Mouse (Mus musculus): ENCODE results near the gene Ear6. TPM values are rescaled to one million over a fixed set of nuclear protein-coding genes. Genes with fewer than 3 reads are reported as not detected.
"Not testable (repeated sequence)": the region's sequence is repeated elsewhere in the genome, so short reads cannot be mapped to it uniquely, and the experiment has no call there.

The Ear6 gene
- not detected for polyA plus RNA-seq (2021)

DNA sequence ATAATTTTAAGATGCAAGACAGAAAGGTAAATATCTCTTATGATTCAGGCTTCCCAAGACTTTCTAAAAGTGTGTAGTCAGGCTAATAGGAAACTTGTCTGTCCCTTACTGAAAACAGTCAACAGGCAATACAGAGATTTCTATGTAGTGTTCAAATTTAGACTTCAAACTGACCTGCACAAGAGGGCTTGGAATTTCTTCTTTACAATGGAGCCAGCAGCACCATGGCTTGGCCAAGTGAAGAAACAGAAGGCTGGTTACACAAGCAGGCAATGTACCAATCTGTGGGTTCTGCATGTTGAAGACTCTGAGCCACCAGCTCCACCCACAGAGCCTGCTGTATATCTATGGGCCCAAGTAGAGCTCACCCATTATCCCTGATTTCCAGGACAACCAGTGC is at the start of gene Ear6:
TSS of gene Ear6 (plus strand) at position 301 of the 400 bp plus-strand sequence.
- no peak for ATAC-seq
- TF ChIP-seq CTCF (IDR thresholded peaks at IDR 0.05): no peak
- ChIA-PET CTCF (interaction anchor here (0.6 kb wide), 1 partner anchor 21 kb away, joined by 3 read pairs; no protein-coding TSS in a partner anchor), POLR2A (no interaction called here)
- DNase-seq (ENCODE audit: low read depth, low spot score): no peak
- in situ Hi-C loops (cut with MboI; ENCODE audit: low pct_unique_long_range_greater_than_20kb): loop anchor here (10.0 kb wide), 1 partner anchor 569 kb away; no protein-coding TSS in a partner anchor
- H3K27me3 ChIP-seq: no peaks in the 10 kb centered on the region

DNA sequence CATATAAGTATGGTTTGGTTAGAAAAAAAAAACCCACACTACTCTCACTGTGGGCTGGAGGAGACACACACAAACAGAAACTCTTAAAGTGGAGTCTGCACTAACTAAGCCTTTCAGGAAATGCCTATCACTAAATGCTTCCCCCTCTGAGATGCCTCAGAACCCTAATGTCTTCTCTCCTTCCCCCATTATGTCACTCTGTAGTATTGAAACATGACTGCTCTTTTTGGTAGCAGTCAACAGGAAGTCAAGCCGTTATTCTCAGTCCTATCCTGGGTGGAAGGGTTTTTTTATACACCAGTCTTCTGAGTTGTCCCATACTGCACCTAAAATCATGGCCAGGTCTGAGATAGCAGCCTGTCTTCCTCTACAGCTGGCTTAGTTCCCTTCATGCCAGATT is 26.9 kb upstream of the Ear6 start:
- ChIA-PET POLR2A (no interaction called here), CTCF (no interaction called here)
- DNase-seq (ENCODE audit: low read depth, low spot score): no peak
- TF ChIP-seq CTCF (IDR thresholded peaks at IDR 0.05): no peak
- ATAC-seq: no peak
- in situ Hi-C loops (cut with MboI; ENCODE audit: low pct_unique_long_range_greater_than_20kb): no loop called here
- H3K27me3 ChIP-seq: no peaks in the 10 kb centered on the region

DNA sequence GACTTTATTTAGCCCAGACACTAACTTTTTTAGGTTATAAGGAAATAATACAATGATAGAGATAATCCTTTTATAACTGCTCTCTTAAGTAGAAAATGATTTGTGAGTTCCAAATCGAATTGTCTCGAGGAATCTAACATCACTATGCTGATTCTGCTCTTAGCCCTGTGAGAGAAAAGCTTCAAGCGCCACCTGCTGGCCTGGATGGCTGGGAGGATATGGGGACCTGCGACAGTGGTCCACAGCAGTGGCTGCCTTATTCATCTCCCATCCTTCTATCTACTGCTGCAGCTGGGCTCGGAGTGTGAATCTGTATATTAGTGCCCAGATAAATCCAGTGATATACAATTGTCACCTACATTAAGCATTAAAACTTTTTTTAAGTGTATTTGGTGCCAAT is 25.7 kb upstream of the Ear6 start:
- in situ Hi-C loops (cut with MboI; ENCODE audit: low pct_unique_long_range_greater_than_20kb); CTCF ChIA-PET: not testable (repeated sequence)
- ATAC-seq: peak; percentile 79

DNA sequence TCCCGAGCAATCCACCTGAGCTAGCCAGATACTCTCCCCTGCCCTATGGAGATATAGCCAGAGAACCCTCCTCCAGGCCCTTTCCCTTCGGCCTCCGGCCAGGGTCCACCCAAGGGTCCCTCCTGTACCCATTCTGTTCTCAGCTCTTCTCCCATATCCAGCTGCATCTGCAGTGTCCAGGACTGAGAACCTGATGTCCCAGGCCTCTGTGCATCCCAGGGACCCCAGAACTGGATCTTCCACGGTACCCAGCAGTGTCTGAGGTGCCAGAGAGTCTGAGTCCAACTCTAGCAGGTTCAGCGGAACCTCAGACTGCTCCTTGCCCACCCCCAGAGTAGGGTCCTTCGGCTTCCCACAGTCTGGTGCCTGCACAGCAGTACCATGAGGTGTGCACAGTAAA is 24.3 kb upstream of the Ear6 start:
- in situ Hi-C loops (cut with MboI; ENCODE audit: low pct_unique_long_range_greater_than_20kb): no loop called here
- ChIA-PET CTCF (no interaction called here), POLR2A (no interaction called here)
- DNase-seq (ENCODE audit: low read depth, low spot score): no peak
- H3K27me3 ChIP-seq: no peaks in the 10 kb centered on the region
- TF ChIP-seq CTCF (IDR thresholded peaks at IDR 0.05): no peak
- no peak for ATAC-seq

More for the DNA sequence above, 25.7 kb upstream of the Ear6 start:
- DNase-seq (ENCODE audit: low read depth, low spot score); POLR2A ChIA-PET; H3K27me3 ChIP-seq: not testable (repeated sequence)
- TF ChIP-seq CTCF (IDR thresholded peaks at IDR 0.05): peak; percentile 36

DNA sequence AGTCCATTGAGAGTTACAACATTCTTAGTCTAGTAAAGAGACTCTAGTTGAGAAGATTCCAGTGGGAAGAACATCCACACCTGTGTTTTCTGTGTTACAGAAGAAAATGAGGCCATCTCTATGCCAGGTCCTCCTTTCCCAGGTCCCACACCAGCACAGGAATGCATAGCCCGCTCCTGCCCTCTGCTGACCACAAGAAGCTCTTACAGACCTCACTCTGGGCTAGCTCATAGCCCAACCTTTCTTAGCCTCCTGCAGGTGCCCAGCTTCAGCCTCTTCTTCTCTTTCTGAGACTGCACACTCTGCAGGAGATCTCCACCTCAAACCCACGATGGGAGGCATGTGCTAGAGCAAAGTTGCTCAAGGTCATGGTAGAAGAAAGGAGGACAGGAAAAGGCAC is 15.0 kb upstream of the Ear6 start:
- H3K27me3 ChIP-seq; POLR2A ChIA-PET; DNase-seq (ENCODE audit: low read depth, low spot score); CTCF ChIA-PET; in situ Hi-C loops (cut with MboI; ENCODE audit: low pct_unique_long_range_greater_than_20kb): not testable (repeated sequence)
- peak; percentile 71 for ATAC-seq
- TF ChIP-seq CTCF (IDR thresholded peaks at IDR 0.05): peak; percentile 18

DNA sequence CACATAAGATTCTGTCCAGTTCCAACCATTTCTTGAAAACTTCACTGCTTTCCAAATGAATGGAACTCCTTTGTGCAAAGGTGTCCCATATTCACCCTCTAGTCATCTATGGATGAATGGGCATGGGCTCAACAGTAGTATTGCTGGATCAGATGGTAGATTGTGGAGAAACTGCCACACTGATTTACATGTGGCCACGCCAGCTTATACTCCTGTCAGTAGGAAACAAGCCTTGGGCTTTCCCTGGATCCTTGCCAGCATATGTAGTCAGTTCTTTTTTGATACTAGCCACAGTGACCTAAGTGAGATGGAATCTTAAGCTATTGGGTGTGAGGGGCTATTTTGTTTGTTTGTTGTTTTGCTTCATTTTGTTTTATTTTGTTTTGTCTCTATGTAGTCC is 11.2 kb upstream of the Ear6 start:
- in situ Hi-C loops (cut with MboI; ENCODE audit: low pct_unique_long_range_greater_than_20kb): loop anchor here (5.0 to 10.0 kb wide), 2 partner anchors 67 to 590 kb away; partner anchors contain the start of gene Ang4
- CTCF ChIA-PET: no interaction called here
- TF ChIP-seq CTCF (IDR thresholded peaks at IDR 0.05): no peak

DNA sequence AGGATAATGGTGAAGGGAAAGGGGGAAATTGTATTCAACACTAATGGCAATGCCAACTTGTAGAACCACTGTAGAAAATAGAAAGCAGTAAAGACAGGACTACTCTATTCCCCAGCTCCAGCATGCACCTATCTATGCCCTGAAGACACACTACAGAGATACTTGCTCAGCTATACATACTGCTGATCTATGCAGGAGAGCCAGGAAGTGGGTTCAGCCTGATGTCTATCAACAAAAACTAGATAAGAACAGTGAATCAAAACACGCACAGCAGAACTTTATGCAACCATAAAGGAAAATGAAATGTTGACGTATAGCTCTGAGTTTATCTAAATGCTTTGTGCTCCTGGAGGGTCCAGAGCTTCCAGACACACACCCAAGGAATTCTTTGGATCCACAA is 10.7 kb upstream of the Ear6 start:
- no peak for DNase-seq (ENCODE audit: low read depth, low spot score)
- ATAC-seq: no peak
- in situ Hi-C loops (cut with MboI; ENCODE audit: low pct_unique_long_range_greater_than_20kb): loop anchor here (5.0 to 10.0 kb wide), 2 partner anchors 68 to 590 kb away; partner anchors contain the start of gene Ang4
- H3K27me3 ChIP-seq: no peaks in the 10 kb centered on the region
- ChIA-PET POLR2A (no interaction called here), CTCF (interaction anchor here (0.6 to 1.1 kb wide), 2 partner anchors 36 to 41 kb away, joined by 3 read pairs; no protein-coding TSS in a partner anchor)
- TF ChIP-seq CTCF (IDR thresholded peaks at IDR 0.05): no peak

More for the DNA sequence above, 11.2 kb upstream of the Ear6 start:
- H3K27me3 ChIP-seq: no peaks in the 10 kb centered on the region
- ATAC-seq (no peak), DNase-seq (ENCODE audit: low read depth, low spot score) (peak; percentile 10)
- POLR2A ChIA-PET: no interaction called here

DNA sequence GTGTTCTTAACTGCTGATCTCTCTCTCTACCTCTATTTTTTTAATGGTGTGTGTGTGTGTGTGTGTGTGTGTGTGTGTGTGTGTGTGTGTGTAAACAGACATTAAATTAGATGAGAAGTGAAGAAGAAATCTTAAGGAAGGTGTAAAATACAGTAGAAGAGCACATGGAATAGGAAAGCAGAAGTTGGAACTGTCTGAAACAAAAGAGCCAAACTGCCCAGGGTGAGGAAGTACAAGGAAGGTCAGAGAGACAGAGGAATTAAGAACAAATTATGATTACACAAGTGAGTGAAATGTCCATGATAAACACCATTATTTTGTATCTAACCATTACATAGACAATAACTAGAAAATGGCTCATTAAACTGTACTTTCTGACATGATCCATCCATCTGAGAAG is 9.6 kb upstream of the Ear6 start:
- ChIA-PET CTCF (interaction anchor here (1.2 to 1.3 kb wide), 2 partner anchors 26 to 59 kb away, joined by 3 to 4 read pairs; no protein-coding TSS in a partner anchor), POLR2A (no interaction called here)
- no peaks in the 10 kb centered on the region for H3K27me3 ChIP-seq
- TF ChIP-seq CTCF (IDR thresholded peaks at IDR 0.05): no peak
- in situ Hi-C loops (cut with MboI; ENCODE audit: low pct_unique_long_range_greater_than_20kb): loop anchor here (5.0 to 10.0 kb wide), 2 partner anchors 69 to 592 kb away; partner anchors contain the start of gene Ang4
- DNase-seq (ENCODE audit: low read depth, low spot score) (no peak), ATAC-seq (no peak)

DNA sequence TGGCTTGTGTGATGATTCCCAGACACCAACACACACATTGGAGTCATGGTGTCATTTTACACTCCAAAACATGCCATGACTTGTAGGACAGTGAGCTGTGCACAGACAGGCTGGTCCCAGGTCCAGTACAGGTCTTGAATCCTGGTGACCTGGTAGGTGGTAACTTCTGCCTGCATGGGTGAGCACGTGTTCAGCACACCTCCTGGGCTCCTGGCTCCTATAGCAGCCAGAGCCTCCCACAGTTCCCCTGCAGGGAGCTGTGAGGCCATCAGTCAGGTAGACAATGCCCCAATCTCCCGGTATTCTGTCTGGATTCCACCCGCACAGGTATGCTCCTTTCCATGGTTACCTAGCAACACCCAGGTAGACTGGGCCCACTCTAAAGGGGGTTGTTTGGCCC is 6.9 kb upstream of the Ear6 start:
- in situ Hi-C loops (cut with MboI; ENCODE audit: low pct_unique_long_range_greater_than_20kb): loop anchor here (10.0 kb wide), 1 partner anchor 72 kb away; the partner anchor contains the start of gene Ang4
- no peaks in the 10 kb centered on the region for H3K27me3 ChIP-seq
- ATAC-seq (no peak), DNase-seq (ENCODE audit: low read depth, low spot score) (no peak)
- TF ChIP-seq CTCF (IDR thresholded peaks at IDR 0.05): no peak
- ChIA-PET CTCF (no interaction called here), POLR2A (no interaction called here)

DNA sequence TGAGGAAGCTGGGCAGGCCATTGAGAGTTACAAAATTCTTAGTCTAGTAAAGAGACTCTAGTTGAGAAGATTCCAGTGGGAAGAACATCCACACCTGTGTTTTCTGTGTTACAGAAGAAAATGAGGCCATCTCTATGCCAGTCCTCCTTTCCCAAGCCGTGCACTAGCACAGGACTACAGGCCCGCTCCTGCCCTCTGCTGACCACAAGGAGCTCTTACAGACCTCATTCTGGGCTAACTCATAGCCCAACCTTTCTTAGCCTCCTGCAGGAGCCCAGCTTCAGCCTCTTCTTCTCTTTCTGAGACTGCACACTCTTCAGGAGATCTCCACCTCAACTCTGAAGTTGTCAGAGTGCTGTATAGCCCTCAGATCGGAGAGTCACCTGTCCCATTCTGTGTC is 2.5 kb upstream of the Ear6 start:
- ATAC-seq; H3K27me3 ChIP-seq; DNase-seq (ENCODE audit: low read depth, low spot score); POLR2A ChIA-PET; CTCF ChIA-PET: not testable (repeated sequence)
- in situ Hi-C loops (cut with MboI; ENCODE audit: low pct_unique_long_range_greater_than_20kb): loop anchor here (10.0 kb wide), 1 partner anchor 566 kb away; no protein-coding TSS in a partner anchor

DNA sequence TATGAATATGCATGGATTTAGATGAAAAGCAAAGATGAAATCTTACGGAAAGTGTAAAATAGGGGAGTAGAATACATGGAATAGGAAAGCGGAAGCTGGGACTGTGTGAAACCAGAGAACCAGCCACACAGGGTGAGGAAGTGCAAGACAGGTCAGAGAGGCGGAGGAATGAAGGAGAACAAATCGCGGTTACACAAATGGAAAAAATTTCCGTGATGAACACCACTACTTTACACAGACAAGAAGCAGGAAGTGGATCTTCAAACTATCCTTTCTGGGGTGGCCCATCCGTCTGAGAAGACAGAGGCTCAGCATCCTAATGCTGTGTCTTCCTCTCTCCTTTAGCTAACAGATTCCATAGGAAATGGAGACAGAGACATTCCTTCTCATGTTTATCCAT is 1.8 kb downstream of the Ear6 start:
- POLR2A ChIA-PET: interaction anchor here (0.6 kb wide), 1 partner anchor 302 kb away, joined by 6 read pairs; no protein-coding TSS in a partner anchor
- in situ Hi-C loops (cut with MboI; ENCODE audit: low pct_unique_long_range_greater_than_20kb): loop anchor here (10.0 kb wide), 1 partner anchor 570 kb away; no protein-coding TSS in a partner anchor
- DNase-seq (ENCODE audit: low read depth, low spot score); CTCF ChIA-PET; H3K27me3 ChIP-seq; ATAC-seq: not testable (repeated sequence)

DNA sequence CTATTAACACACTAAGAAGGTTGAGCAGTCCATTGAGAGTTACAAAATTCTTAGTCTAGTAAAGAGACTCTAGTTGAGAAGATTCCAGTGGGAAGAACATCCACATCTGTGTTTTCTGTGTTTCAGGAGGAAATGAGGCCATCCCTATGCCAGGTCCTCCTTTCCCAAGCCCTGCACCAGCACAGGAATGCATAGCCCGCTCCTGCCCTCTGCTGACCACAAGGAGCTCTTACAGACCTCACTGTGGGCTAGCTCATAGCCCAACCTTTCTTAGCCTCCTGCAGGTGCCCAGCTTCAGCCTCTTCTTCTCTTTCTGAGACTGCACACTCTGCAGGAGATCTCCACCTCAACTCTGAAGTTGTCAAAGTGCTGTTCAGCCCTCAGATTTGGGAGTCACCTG is 10.1 kb downstream of the Ear6 start:
- H3K27me3 ChIP-seq; DNase-seq (ENCODE audit: low read depth, low spot score); CTCF ChIA-PET; in situ Hi-C loops (cut with MboI; ENCODE audit: low pct_unique_long_range_greater_than_20kb): not testable (repeated sequence)
- POLR2A ChIA-PET: interaction anchor here (0.7 kb wide), 1 partner anchor 20 kb away, joined by 3 read pairs; no protein-coding TSS in a partner anchor
- ATAC-seq: peak; percentile 93
